19 mouse cellular contexts compared by ENCODE assay signal in genomic region chr8:48850223-48851010, GRCm38 (mm10). TPM values are rescaled to one million over a fixed set of nuclear protein-coding genes. Genes with fewer than 3 reads are reported as not detected.
A peak's percentile ranks its signal among the peaks of the same experiment; 100 is the strongest.
DNase-seq lines count a peak whose midpoint lies in the region; ATAC-seq and TF ChIP-seq lines count a peak whose summit lies in the region.
"Had no signal": no experiment of that assay in that cellular context is flagged by ENCODE, and none has a peak within 500 bp of the region (broad histone marks: within the 10 kb centered on the region; RNA-seq: fewer than 3 reads in every experiment).

No protein-coding gene starts in this region.

- H3K9me3 ChIP-seq in forebrain, embryonic 12.5 days, result no peaks in the 10 kb centered on the region
- H3K9me3 ChIP-seq in forebrain, postnatal 0 days (ENCODE audit: low read length), result no peaks in the 10 kb centered on the region
- H3K9me3 ChIP-seq in hindbrain, embryonic 11.5 days (ENCODE audit: control insufficient read depth, low read length), result no peaks in the 10 kb centered on the region
- no peaks in the 10 kb centered on the region for H3K9me3 ChIP-seq in midbrain, embryonic 12.5 days
- H3K9me3 ChIP-seq: limb, embryonic 13.5 days had no signal

- intact Hi-C loops in gastrocnemius, adult 2 months (cut with DNase I), result no loop called here
- intact Hi-C loops in heart, postnatal 36 days (cut with DNase I), result no loop called here

- WGBS in forebrain, embryonic 12.5 days, result 3% methylated on average over 8 of the region's 8 CpGs
- 11% methylated on average over 8 of the region's 8 CpGs for WGBS in forebrain, postnatal 0 days
- 27% methylated on average over 8 of the region's 8 CpGs for WGBS in hindbrain, embryonic 11.5 days
- WGBS in midbrain, embryonic 12.5 days, result 5% methylated on average over 8 of the region's 8 CpGs

- peak overlapping the region; percentile 9; the same call in 1 of the 2 replicates for H3K4me2 ChIP-seq in forebrain, embryonic 12.5 days
- no peak overlapping the region for H3K4me2 ChIP-seq in forebrain, postnatal 0 days (ENCODE audit: low read depth)
- no peak overlapping the region for H3K4me2 ChIP-seq in hindbrain, embryonic 11.5 days (replicated peaks; ENCODE audit: low read depth, low read length)
- H3K4me2 ChIP-seq in midbrain, embryonic 12.5 days (replicated peaks), result peak overlapping the region; percentile 7; the same call in 1 of the 2 replicates
- H3K4me2 ChIP-seq: heart, embryonic 11.5 days; limb, embryonic 13.5 days had no signal

- ATAC-seq in forebrain, embryonic 12.5 days (ENCODE audit: low FRiP score), result peak; percentile 62; the same call in 1 of the 2 replicates
- ATAC-seq in forebrain, postnatal 0 days, result no peak
- peak; percentile 63 for ATAC-seq in hindbrain, embryonic 11.5 days (ENCODE audit: low FRiP score)
- ATAC-seq in midbrain, embryonic 12.5 days (ENCODE audit: low FRiP score, low read depth), result peak; percentile 86

- H3K4me1 ChIP-seq in forebrain, embryonic 12.5 days, result peaks cover 36% of the 10 kb centered on the region
- no peaks in the 10 kb centered on the region for H3K4me1 ChIP-seq in forebrain, postnatal 0 days (ENCODE audit: insufficient read depth)
- H3K4me1 ChIP-seq in hindbrain, embryonic 11.5 days (replicated peaks; ENCODE audit: control insufficient read depth, insufficient read depth, low read length), result no peaks in the 10 kb centered on the region; the same call in 1 of the 2 replicates
- peaks cover 28% of the 10 kb centered on the region for H3K4me1 ChIP-seq in midbrain, embryonic 12.5 days

- H3K27me3 ChIP-seq in forebrain, embryonic 12.5 days, result peaks cover 34% of the 10 kb centered on the region
- H3K27me3 ChIP-seq in forebrain, postnatal 0 days (ENCODE audit: insufficient read depth, low read length), result peaks cover 7% of the 10 kb centered on the region
- peaks cover 9% of the 10 kb centered on the region for H3K27me3 ChIP-seq in hindbrain, embryonic 11.5 days (ENCODE audit: control insufficient read depth, insufficient read depth, low read length)
- peaks cover 30% of the 10 kb centered on the region for H3K27me3 ChIP-seq in midbrain, embryonic 12.5 days

- H3K36me3 ChIP-seq in forebrain, embryonic 12.5 days (replicated peaks), result no peaks in the 10 kb centered on the region
- H3K36me3 ChIP-seq in forebrain, postnatal 0 days (ENCODE audit: insufficient read depth), result no peaks in the 10 kb centered on the region
- no peaks in the 10 kb centered on the region for H3K36me3 ChIP-seq in hindbrain, embryonic 11.5 days (ENCODE audit: control insufficient read depth, insufficient read depth, low read length)
- no peaks in the 10 kb centered on the region for H3K36me3 ChIP-seq in midbrain, embryonic 12.5 days
- H3K36me3 ChIP-seq: G1E; limb, embryonic 13.5 days had no signal

- no peak for TF ChIP-seq CTCF in forebrain, postnatal 0 days (IDR thresholded peaks at IDR 0.05; ENCODE audit: low read depth)
- TF ChIP-seq CTCF in gastrocnemius, adult 2 months (IDR thresholded peaks at IDR 0.05), result no peak

- no peak overlapping the region for H3K9ac ChIP-seq in forebrain, embryonic 12.5 days
- no peak overlapping the region for H3K9ac ChIP-seq in forebrain, postnatal 0 days
- no peak overlapping the region for H3K9ac ChIP-seq in hindbrain, embryonic 11.5 days (ENCODE audit: low read depth, low read length)
- no peak overlapping the region for H3K9ac ChIP-seq in midbrain, embryonic 12.5 days (replicated peaks)
- H3K9ac ChIP-seq: limb, embryonic 13.5 days had no signal

- DNase-seq in forebrain, postnatal 0 days, result no peak
- no peak for DNase-seq in hindbrain, embryonic 11.5 days (ENCODE audit: low spot score)
- DNase-seq in gastrocnemius, adult 2 months, result no peak
- no peak for DNase-seq in heart, postnatal 36 days
- DNase-seq in right cerebral cortex, postnatal 10 days (ENCODE audit: low spot score in 2 of 2), result no peak
- DNase-seq: adrenal gland, postnatal 10 days; cerebellum, adult 9-11 months; gastrocnemius, postnatal 14 days; heart, postnatal 4 days; kidney, adult 8-10 months; kidney, postnatal 4 days; lung, postnatal 4 days; thymus, postnatal 36 days had no signal

- no peak overlapping the region for H3K27ac ChIP-seq in forebrain, embryonic 12.5 days
- H3K27ac ChIP-seq in forebrain, postnatal 0 days (ENCODE audit: low read depth, low read length), result no peak overlapping the region
- no peak overlapping the region for H3K27ac ChIP-seq in hindbrain, embryonic 11.5 days (ENCODE audit: low read depth, low read length)
- H3K27ac ChIP-seq in midbrain, embryonic 12.5 days (replicated peaks), result peak overlapping the region; percentile 60
- no peak overlapping the region for H3K27ac ChIP-seq in gastrocnemius, adult 2 months
- H3K27ac ChIP-seq: limb, embryonic 13.5 days had no signal

- H3K4me3 ChIP-seq in forebrain, embryonic 12.5 days (replicated peaks), result no peak overlapping the region
- H3K4me3 ChIP-seq in forebrain, postnatal 0 days (ENCODE audit: low read depth, low read length), result no peak overlapping the region
- no peak overlapping the region for H3K4me3 ChIP-seq in hindbrain, embryonic 11.5 days (ENCODE audit: low read depth, low read length)
- H3K4me3 ChIP-seq in midbrain, embryonic 12.5 days, result no peak overlapping the region
- H3K4me3 ChIP-seq in gastrocnemius, adult 2 months, result no peak overlapping the region
- H3K4me3 ChIP-seq: limb, embryonic 13.5 days; myocyte had no signal

RNA-seq across cellular contexts. Expression of gene Tenm3, which starts 6.7 kb away (rescaled TPM):
- polyA plus RNA-seq in forebrain, embryonic 12.5 days (2016; fragmentation: Nextera tagmentation; extraction: Ambion mirVana), result 38.8 and 42.0 TPM in 2 replicates
- total RNA-seq in forebrain, postnatal 0 days (2014; rRNA removed), result 98.2 and 111 TPM in 2 replicates
- polyA plus RNA-seq in forebrain, postnatal 0 days (2015; fragmentation: Nextera tagmentation; extraction: Ambion mirVana), result 15.0 and 21.6 TPM in 2 replicates
- 30.4 and 49.8 TPM in 2 replicates for polyA plus RNA-seq in hindbrain, embryonic 11.5 days (2014; fragmentation: Nextera tagmentation; extraction: Ambion mirVana)
- 63.9 and 75.9 TPM in 2 replicates for polyA plus RNA-seq in midbrain, embryonic 12.5 days (2016; fragmentation: Nextera tagmentation; extraction: Ambion mirVana)
- total RNA-seq in gastrocnemius, adult 2 months (2021), result 10 to 100 TPM; 10.0 to 13.7 TPM
- 1 to 10 TPM; 2.6 to 3.7 TPM for total RNA-seq in heart, postnatal 36 days (2021)

Comparison
In these comparisons a context has a peak if more than half of its experiments do, and no peak if none do; other contexts are left out.
1. H3K4me2 ChIP-seq: peak in forebrain, embryonic 12.5 days (single experiment) and midbrain, embryonic 12.5 days (single experiment); none in forebrain, postnatal 0 days (single experiment) and hindbrain, embryonic 11.5 days (single experiment).